In the genomic region with DNA sequence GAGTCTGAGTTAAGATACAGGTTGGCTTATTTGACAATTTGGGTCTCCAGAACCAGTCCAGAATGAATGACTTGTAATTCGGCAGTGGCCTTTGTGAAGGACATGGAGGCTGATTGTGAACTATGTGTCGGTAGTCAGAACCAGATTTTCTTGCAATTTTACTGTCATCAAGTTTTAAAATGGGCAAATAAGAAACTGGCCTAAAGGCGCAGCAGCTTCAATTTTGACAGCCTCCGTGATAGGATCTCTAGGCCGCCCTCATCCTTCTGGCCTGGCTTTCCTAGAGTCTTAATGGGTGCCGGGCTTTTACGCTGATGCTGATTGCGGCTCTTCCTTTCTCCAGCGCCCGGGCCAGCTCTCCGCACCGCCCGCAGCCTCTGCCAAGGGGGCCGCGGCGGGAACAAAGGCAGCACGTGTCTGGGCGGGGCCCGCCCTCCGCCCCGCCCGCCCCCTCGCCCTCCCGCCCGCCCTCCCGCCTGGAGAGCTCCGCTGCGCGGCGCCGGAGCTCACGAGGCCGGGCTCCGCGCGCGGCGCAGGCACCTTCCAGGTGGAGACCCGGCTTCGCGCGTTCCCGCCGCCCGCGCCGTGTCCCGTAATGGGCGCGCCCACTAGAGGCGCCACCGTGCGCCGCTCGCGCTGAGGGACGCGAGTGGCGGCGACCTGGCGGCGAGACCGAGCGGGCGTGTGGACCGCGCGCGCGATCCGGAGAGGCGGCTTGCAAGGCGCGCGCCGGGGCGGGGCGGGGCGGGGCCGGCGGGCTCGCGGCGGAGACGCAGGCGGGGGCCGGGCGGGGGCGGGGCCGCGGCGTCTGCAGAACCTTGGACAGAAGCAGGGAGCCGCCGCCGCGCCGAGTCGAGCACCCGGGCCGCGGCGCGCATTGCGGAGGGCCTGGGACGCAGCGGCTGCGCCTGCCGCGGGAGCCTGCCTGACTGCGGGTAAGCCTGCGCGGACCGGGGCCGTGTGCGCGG, we compare ENCODE assay signal across 8 mouse cellular contexts. TPM values are rescaled to one million over a fixed set of nuclear protein-coding genes. Genes with fewer than 3 reads are reported as not detected.
A peak's percentile ranks its signal among the peaks of the same experiment; 100 is the strongest.
DNase-seq lines count a peak whose midpoint lies in the region; ATAC-seq lines count a peak whose summit lies in the region.

TSS of gene Cdk5r1 (plus strand) at position 802 of the 968 bp plus-strand sequence.

- ATAC-seq in heart, embryonic 12.5 days (ENCODE audit: insufficient number of reproducible peaks, low FRiP score), result peak; percentile 88
- peak; percentile 93 for ATAC-seq in kidney, embryonic 16.5 days (ENCODE audit: low FRiP score, low TSS enrichment)
- ATAC-seq in liver, embryonic 11.5 days (replicated peaks; ENCODE audit: low FRiP score), result peak; percentile 90

- peak within 1 kb of the TSS; percentile 17; the same call in 1 of the 2 replicates for H3K27ac ChIP-seq in heart, embryonic 12.5 days (ENCODE audit: poor library complexity, severe bottlenecking)
- H3K27ac ChIP-seq in kidney, embryonic 16.5 days (ENCODE audit: low read length), result peak within 1 kb of the TSS; percentile 44; the same call in 1 of the 2 replicates
- peak within 1 kb of the TSS; percentile 48 for H3K27ac ChIP-seq in liver, embryonic 11.5 days (ENCODE audit: low read depth, low read length)

- H3K36me3 ChIP-seq in erythroblast, embryonic 14.5 days (ENCODE audit: control insufficient read depth), result peaks cover 52% of the 10 kb centered on the region
- peaks cover 25% of the 10 kb centered on the region for H3K36me3 ChIP-seq in heart, embryonic 12.5 days
- peaks cover 19% of the 10 kb centered on the region for H3K36me3 ChIP-seq in kidney, embryonic 16.5 days (ENCODE audit: insufficient read depth, low read length)
- peaks cover 11% of the 10 kb centered on the region; the same call in 1 of the 2 replicates for H3K36me3 ChIP-seq in liver, embryonic 11.5 days (ENCODE audit: control insufficient read depth, insufficient read depth, low read length)
- peaks cover under 1% of the 10 kb centered on the region; the same call in 1 of the 2 replicates for H3K36me3 ChIP-seq in splenic B cell, adult 2 months (ENCODE audit: control insufficient read depth, insufficient read depth, low read length, poor library complexity, severe bottlenecking)

- peak within 1 kb of the TSS; percentile 59 for H3K9ac ChIP-seq in heart, embryonic 12.5 days
- H3K9ac ChIP-seq in kidney, embryonic 16.5 days (replicated peaks; ENCODE audit: low read length), result peak within 1 kb of the TSS; percentile 81
- peak within 1 kb of the TSS; percentile 68 for H3K9ac ChIP-seq in liver, embryonic 11.5 days (ENCODE audit: low read depth, low read length)

- DNase-seq in CD8-positive naive resting alpha-beta T cell, adult 2 months (ENCODE audit: low read depth in 2 of 2, low spot score in 2 of 2), result peak; percentile 86
- DNase-seq in brain, embryonic 18.5 days (ENCODE audit: low read depth, low spot score), result peak; percentile 89
- DNase-seq in liver, embryonic 11.5 days (ENCODE audit: low spot score), result peak; percentile 90
- DNase-seq in naive thymus-derived CD4-positive, alpha-beta T cell, adult 2 months (ENCODE audit: low read depth), result peak; percentile 96
- DNase-seq in splenic B cell, adult 2 months (ENCODE audit: low read depth, low spot score), result peak; percentile 94

- H3K4me3 ChIP-seq in erythroblast, embryonic 14.5 days (replicated peaks), result peak within 1 kb of the TSS; percentile 69
- H3K4me3 ChIP-seq in heart, embryonic 12.5 days, result peak within 1 kb of the TSS; percentile 64
- H3K4me3 ChIP-seq in kidney, embryonic 16.5 days (ENCODE audit: low read length), result peak within 1 kb of the TSS; percentile 83
- H3K4me3 ChIP-seq in liver, embryonic 11.5 days (ENCODE audit: low read depth, low read length), result peak within 1 kb of the TSS; percentile 74

- H3K4me1 ChIP-seq in erythroblast, embryonic 14.5 days (ENCODE audit: control insufficient read depth), result peaks cover 29% of the 10 kb centered on the region
- peaks cover 9% of the 10 kb centered on the region for H3K4me1 ChIP-seq in heart, embryonic 12.5 days (replicated peaks)
- H3K4me1 ChIP-seq in kidney, embryonic 16.5 days (ENCODE audit: insufficient read depth, low read length), result peaks cover 20% of the 10 kb centered on the region
- peaks cover 15% of the 10 kb centered on the region for H3K4me1 ChIP-seq in liver, embryonic 11.5 days (replicated peaks; ENCODE audit: control insufficient read depth, insufficient read depth, low read length)

- peaks cover 15% of the 10 kb centered on the region for H3K27me3 ChIP-seq in erythroblast, embryonic 14.5 days (ENCODE audit: control insufficient read depth)
- H3K27me3 ChIP-seq in heart, embryonic 12.5 days (replicated peaks), result peaks cover 18% of the 10 kb centered on the region
- H3K27me3 ChIP-seq in kidney, embryonic 16.5 days (ENCODE audit: insufficient read depth, low read length), result no peaks in the 10 kb centered on the region
- peaks cover 7% of the 10 kb centered on the region for H3K27me3 ChIP-seq in liver, embryonic 11.5 days (replicated peaks; ENCODE audit: control insufficient read depth, insufficient read depth, low read length)
- no peaks in the 10 kb centered on the region for H3K27me3 ChIP-seq in splenic B cell, adult 2 months (ENCODE audit: control insufficient read depth, insufficient read depth, low read length, poor library complexity, severe bottlenecking)

- no peaks in the 10 kb centered on the region for H3K9me3 ChIP-seq in erythroblast, embryonic 14.5 days (ENCODE audit: control insufficient read depth, low read length)
- no peaks in the 10 kb centered on the region for H3K9me3 ChIP-seq in heart, embryonic 12.5 days (replicated peaks)
- no peaks in the 10 kb centered on the region for H3K9me3 ChIP-seq in kidney, embryonic 16.5 days (ENCODE audit: low read length)
- no peaks in the 10 kb centered on the region for H3K9me3 ChIP-seq in liver, embryonic 11.5 days (ENCODE audit: control insufficient read depth, low read length)

- 1% methylated on average over 101 of the region's 116 CpGs for WGBS in heart, embryonic 12.5 days
- under 1% methylated on average over 72 of the region's 116 CpGs for WGBS in kidney, embryonic 16.5 days
- 1% methylated on average over 97 of the region's 116 CpGs for WGBS in liver, embryonic 11.5 days

- peak within 1 kb of the TSS; percentile 93 for H3K4me2 ChIP-seq in heart, embryonic 12.5 days
- peak within 1 kb of the TSS; percentile 100 for H3K4me2 ChIP-seq in kidney, embryonic 16.5 days (replicated peaks; ENCODE audit: low read depth, low read length)
- peak within 1 kb of the TSS; percentile 100 for H3K4me2 ChIP-seq in liver, embryonic 11.5 days

RNA-seq across cellular contexts. Expression of gene Cdk5r1, which starts in this region (rescaled TPM):
- polyA plus RNA-seq in erythroblast, embryonic 14.5 days (2012), result 0.08 and 0.31 TPM in 2 replicates
- 0.50 and 0.56 TPM in 2 replicates for polyA plus RNA-seq in heart, embryonic 12.5 days (2016; fragmentation: Nextera tagmentation; extraction: Ambion mirVana)
- 0.57 and 0.85 TPM in 2 replicates for polyA plus RNA-seq in kidney, embryonic 16.5 days (2015; fragmentation: Nextera tagmentation; extraction: Ambion mirVana)
- 0.68 and 0.77 TPM in 2 replicates for polyA plus RNA-seq in liver, embryonic 11.5 days (2014; fragmentation: Nextera tagmentation; extraction: Ambion mirVana)

Comparison
In these comparisons a context has a peak if more than half of its experiments do, and no peak if none do; other contexts are left out.
1. Peak in every context shown above with its lines: DNase-seq, ATAC-seq, H3K4me3 ChIP-seq and H3K27ac ChIP-seq.
2. Peak in ATAC-seq, H3K4me3 ChIP-seq, H3K27ac ChIP-seq, H3K9ac ChIP-seq and H3K4me2 ChIP-seq in heart, embryonic 12.5 days; RNA of the gene not detected or under 1 TPM.
3. Peak in ATAC-seq, H3K4me3 ChIP-seq, H3K27ac ChIP-seq, H3K9ac ChIP-seq and H3K4me2 ChIP-seq in kidney, embryonic 16.5 days; RNA of the gene not detected or under 1 TPM.
4. Peak in DNase-seq, ATAC-seq, H3K4me3 ChIP-seq, H3K27ac ChIP-seq, H3K9ac ChIP-seq and H3K4me2 ChIP-seq in liver, embryonic 11.5 days; RNA of the gene not detected or under 1 TPM.